Mouse (Mus musculus): ENCODE results near the gene L2hgdh. TPM values are rescaled to one million over a fixed set of nuclear protein-coding genes. Genes with fewer than 3 reads are reported as not detected.
A peak's percentile ranks its signal among the peaks of the same experiment; 100 is the strongest.

Gene L2hgdh
- polyA plus RNA-seq, 1 experiment from 2014 or later: 3.7 TPM

DNA sequence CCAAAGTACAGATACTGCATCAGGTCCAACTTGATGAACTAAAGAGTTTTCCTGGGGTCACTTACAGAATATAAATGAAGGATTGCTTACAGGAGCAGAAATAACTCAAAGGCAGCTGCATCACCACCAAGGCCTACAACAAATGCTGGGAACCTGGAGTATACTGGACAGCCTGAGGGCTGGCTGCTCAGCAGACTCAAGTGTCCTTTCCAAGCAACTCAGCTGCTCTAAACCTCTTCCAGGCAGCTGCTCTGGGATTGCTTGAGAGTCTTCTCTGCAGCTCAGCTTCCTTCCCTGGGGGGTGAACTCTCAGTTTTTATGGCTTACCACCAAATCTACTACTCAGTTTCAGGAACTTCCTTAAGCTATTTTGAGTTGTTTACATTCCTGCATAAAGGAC, 35.6 kb downstream of the L2hgdh start:
- no peak for ATAC-seq
- DNase-seq (ENCODE audit: low spot score): no peak

DNA sequence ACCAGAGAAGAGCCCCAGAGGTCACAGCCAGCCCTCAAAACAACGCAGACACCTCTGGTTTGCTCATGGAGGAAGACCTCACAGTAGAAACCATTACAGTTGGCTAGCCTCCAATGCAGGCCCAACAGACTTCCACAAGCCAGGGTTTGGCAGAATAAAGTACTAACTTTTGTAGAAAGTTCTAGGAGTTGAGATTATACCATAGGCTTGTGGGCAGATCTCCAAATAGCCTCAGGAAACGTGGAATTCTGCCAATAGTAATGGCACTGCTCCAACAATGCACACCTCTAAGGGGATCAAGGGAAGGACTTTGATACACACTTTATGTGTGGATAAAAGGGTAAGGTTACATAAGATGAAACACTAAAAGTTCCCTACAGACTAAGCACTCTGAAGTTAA, 36.3 kb downstream of the L2hgdh start:
- no peak overlapping the region for H3K4me3 ChIP-seq (ENCODE audit: low read depth, low read length)
- 13% methylated on average over 2 of the region's 2 CpGs for WGBS
- ATAC-seq: peak; percentile 40
- H3K4me2 ChIP-seq (replicated peaks; ENCODE audit: low read depth, low read length): no peak overlapping the region
- peak; percentile 71 for DNase-seq (ENCODE audit: low spot score)
- H3K36me3 ChIP-seq (ENCODE audit: insufficient read depth, low read length): no peaks in the 10 kb centered on the region
- TF ChIP-seq EP300 (IDR thresholded peaks at IDR 0.05) (no peak), CTCF (IDR thresholded peaks at IDR 0.05) (no peak)
- H3K27me3 ChIP-seq (replicated peaks; ENCODE audit: insufficient read depth, low read length): no peaks in the 10 kb centered on the region
- H3K27ac ChIP-seq (ENCODE audit: low read length): 0 out of 2 replicates have a peak overlapping the region, but pooled peaks have one; percentile 5
- 0 out of 2 replicates have a peak, but pooled peaks cover 1% of the 10 kb centered on the region for H3K4me1 ChIP-seq (ENCODE audit: insufficient read depth, low read depth, low read length)
- H3K9me3 ChIP-seq (ENCODE audit: low read length): no peaks in the 10 kb centered on the region
- H3K9ac ChIP-seq (replicated peaks; ENCODE audit: low read depth): no peak overlapping the region

More for the DNA sequence above, 35.6 kb downstream of the L2hgdh start:
- Histone ChIP-seq H3K4me3 (ENCODE audit: low read depth, low read length) (no peak overlapping the region), H3K27me3 (replicated peaks; ENCODE audit: insufficient read depth, low read length) (no peaks in the 10 kb centered on the region), H3K4me2 (replicated peaks; ENCODE audit: low read depth, low read length) (no peak overlapping the region), H3K27ac (ENCODE audit: low read length) (0 out of 2 replicates have a peak overlapping the region, but pooled peaks have one; percentile 20), H3K9ac (replicated peaks; ENCODE audit: low read depth) (no peak overlapping the region), H3K9me3 (ENCODE audit: low read length) (no peaks in the 10 kb centered on the region), H3K4me1 (ENCODE audit: insufficient read depth, low read depth, low read length) (no peaks in the 10 kb centered on the region), H3K36me3 (ENCODE audit: insufficient read depth, low read length) (no peaks in the 10 kb centered on the region)
- TF ChIP-seq EP300 (IDR thresholded peaks at IDR 0.05) (no peak), CTCF (IDR thresholded peaks at IDR 0.05) (no peak)

DNA sequence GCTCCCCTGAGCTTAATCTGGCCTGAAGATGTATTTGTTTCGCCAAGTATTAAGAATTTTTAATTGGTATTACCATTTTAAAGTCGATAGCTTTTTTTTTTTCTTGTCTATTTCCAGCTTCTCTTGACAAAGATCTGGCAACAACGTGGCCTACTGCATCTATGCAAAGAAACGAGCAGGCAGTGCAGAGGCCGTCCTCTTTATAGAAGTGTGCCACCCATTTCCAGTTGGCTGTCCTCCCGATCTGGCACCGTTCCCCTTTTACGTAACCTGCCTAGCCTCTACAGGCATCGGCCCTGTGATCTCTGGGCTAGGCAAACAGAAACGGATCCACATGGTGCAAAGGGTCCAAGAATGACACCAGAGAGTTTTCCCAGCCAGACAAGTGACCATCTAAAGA, 41.1 kb downstream of the L2hgdh start:
- Histone ChIP-seq H3K4me2 (replicated peaks; ENCODE audit: low read depth, low read length) (peak overlapping the region; percentile 76), H3K27me3 (replicated peaks; ENCODE audit: insufficient read depth, low read length) (no peaks in the 10 kb centered on the region), H3K9ac (replicated peaks; ENCODE audit: low read depth) (no peak overlapping the region), H3K4me3 (ENCODE audit: low read depth, low read length) (no peak overlapping the region), H3K4me1 (ENCODE audit: insufficient read depth, low read depth, low read length) (peaks cover 5% of the 10 kb centered on the region; the same call in 1 of the 2 replicates), H3K27ac (ENCODE audit: low read length) (0 out of 2 replicates have a peak overlapping the region, but pooled peaks have one; percentile 99), H3K9me3 (ENCODE audit: low read length) (no peaks in the 10 kb centered on the region), H3K36me3 (ENCODE audit: insufficient read depth, low read length) (no peaks in the 10 kb centered on the region)
- TF ChIP-seq CTCF (IDR thresholded peaks at IDR 0.05) (no peak), EP300 (IDR thresholded peaks at IDR 0.05) (no peak)
- WGBS: 15% methylated on average over 10 of the region's 10 CpGs
- ATAC-seq: peak; percentile 36
- peak; percentile 89 for DNase-seq (ENCODE audit: low spot score)

DNA sequence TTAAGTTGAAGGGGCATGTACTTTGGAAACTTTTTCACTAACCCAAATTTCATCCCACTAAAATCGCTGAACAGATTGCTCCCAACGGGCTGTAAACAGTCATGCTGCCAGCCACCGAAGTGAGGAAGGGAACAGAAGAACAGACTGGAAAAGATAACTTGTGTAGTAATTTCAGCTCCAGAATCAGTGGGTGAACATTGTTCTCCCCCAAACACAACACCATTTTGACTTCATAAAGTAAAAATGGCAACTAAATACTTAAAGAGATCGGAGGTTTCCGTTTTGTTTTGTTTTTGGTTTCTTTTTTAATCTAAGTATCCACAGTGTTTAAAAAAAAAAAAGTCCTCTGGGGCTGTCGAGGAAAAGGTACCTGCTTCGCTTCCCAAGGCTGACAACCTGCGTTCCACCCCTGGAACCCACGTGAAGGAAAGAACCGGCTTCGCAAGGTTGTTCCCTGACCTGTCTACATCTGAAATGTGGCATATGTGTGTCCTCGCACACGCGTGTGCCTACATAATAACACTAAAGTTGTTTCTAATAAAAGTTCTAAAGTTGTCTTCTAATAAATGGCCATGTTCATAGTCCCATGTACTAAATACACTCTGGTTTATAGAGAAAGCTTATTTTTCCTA, 41.8 kb downstream of the L2hgdh start:
- Histone ChIP-seq H3K27ac (ENCODE audit: low read length) (peak overlapping the region; percentile 99), H3K4me3 (ENCODE audit: low read depth, low read length) (peak overlapping the region; percentile 98; the same call in 1 of the 2 replicates), H3K9ac (replicated peaks; ENCODE audit: low read depth) (no peak overlapping the region), H3K9me3 (ENCODE audit: low read length) (no peaks in the 10 kb centered on the region), H3K4me1 (ENCODE audit: insufficient read depth, low read depth, low read length) (peaks cover 5% of the 10 kb centered on the region; the same call in 1 of the 2 replicates), H3K4me2 (replicated peaks; ENCODE audit: low read depth, low read length) (peak overlapping the region; percentile 76), H3K36me3 (ENCODE audit: insufficient read depth, low read length) (no peaks in the 10 kb centered on the region), H3K27me3 (replicated peaks; ENCODE audit: insufficient read depth, low read length) (no peaks in the 10 kb centered on the region)
- peak; percentile 18 for DNase-seq (ENCODE audit: low spot score)
- no peak for TF ChIP-seq EP300 (IDR thresholded peaks at IDR 0.05)
- no peak for TF ChIP-seq CTCF (IDR thresholded peaks at IDR 0.05)
- 35% methylated on average over 14 of the region's 14 CpGs for WGBS
- no peak for ATAC-seq

DNA sequence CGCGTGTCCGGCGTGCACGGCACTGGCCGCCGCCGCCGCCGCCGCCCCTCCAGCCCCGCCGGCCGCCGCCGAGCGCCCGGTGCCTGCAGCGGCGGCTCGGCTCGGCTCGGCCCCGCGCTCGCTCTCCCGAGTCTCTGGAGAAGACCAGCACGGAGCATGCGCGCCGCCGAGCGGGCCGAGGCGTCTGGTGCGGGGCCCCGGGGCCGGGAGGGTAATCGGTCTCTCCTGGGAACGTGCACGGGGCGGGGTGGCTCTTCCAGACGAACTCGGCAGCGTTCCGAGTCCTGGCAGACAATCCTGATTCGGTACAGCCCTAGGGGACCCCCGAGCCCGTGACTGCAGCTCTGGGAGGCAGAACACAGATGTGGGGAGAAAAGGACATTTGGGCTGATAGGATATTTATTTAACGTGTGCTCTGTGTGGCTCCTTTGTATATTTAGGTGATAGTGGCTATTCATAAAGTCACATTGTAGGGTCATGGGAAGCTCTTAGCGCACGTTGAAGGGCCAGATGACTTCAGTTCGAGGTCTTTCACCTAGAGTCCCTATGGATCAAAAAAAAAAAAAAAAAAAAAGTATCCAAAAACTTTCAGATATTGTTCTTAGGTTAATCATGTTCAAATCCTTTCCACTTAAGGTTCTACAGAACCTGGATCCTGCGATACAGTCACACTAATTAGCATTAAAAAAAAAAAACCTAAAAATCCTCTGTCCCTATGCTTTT, 42.4 kb downstream of the L2hgdh start:
- H3K4me1 ChIP-seq (ENCODE audit: insufficient read depth, low read depth, low read length): peaks cover 5% of the 10 kb centered on the region; the same call in 1 of the 2 replicates
- H3K9me3 ChIP-seq (ENCODE audit: low read length): no peaks in the 10 kb centered on the region
- H3K27me3 ChIP-seq (replicated peaks; ENCODE audit: insufficient read depth, low read length): no peaks in the 10 kb centered on the region
- TF ChIP-seq CTCF (IDR thresholded peaks at IDR 0.05) (peak; percentile 22), EP300 (IDR thresholded peaks at IDR 0.05) (peak; percentile 7; the same call in 1 of the 2 replicates)
- no peaks in the 10 kb centered on the region for H3K36me3 ChIP-seq (ENCODE audit: insufficient read depth, low read length)
- H3K4me2 ChIP-seq (replicated peaks; ENCODE audit: low read depth, low read length): peak overlapping the region; percentile 76
- 1% methylated on average over 49 of the region's 54 CpGs for whole genome bisulfite sequencing
- H3K9ac ChIP-seq (replicated peaks; ENCODE audit: low read depth): peak overlapping the region; percentile 98
- peak overlapping the region; percentile 98 for H3K4me3 ChIP-seq (ENCODE audit: low read depth, low read length)
- H3K27ac ChIP-seq (ENCODE audit: low read length): peak overlapping the region; percentile 99
- ATAC-seq (peak; percentile 84), DNase-seq (ENCODE audit: low spot score) (peak; percentile 93)

DNA sequence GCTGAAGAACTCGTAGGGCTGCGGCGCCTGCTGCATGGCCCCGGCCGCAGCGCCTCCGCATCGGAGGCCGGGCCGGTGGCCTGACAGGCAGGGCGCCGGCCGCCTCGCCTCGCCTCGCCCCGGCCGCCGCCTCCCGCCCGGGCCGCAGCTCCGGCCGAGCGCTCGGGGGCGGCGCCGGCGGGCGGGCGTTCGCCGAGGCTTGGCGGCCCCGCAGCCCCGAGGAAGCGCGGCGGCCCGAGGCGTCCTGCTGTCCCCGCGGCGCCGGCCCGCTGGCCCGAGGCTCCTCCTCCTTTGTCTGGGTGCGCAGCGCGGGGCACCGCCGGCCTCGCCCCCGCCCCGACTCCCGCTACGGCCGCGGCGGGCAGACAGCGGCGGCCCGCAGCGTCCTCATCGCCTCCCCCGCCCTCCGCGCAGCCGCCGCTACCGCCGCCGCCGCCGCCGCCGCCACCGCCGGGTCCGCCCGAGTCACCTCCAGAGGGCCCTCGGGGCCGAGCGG, 43.1 kb downstream of the L2hgdh start, which contains the start of gene Sos2:
Sos2 (minus strand) TSS at position 287 of the 496 bp plus-strand sequence.
- peak within 1 kb of the TSS; percentile 76 for H3K4me2 ChIP-seq (replicated peaks; ENCODE audit: low read depth, low read length)
- 3% methylated on average over 37 of the region's 85 CpGs for WGBS
- DNase-seq (ENCODE audit: low spot score) (peak; percentile 78), ATAC-seq (peak; percentile 82)
- no peaks in the 10 kb centered on the region for H3K27me3 ChIP-seq (replicated peaks; ENCODE audit: insufficient read depth, low read length)
- H3K4me3 ChIP-seq (ENCODE audit: low read depth, low read length): peak within 1 kb of the TSS; percentile 98
- H3K4me1 ChIP-seq (ENCODE audit: insufficient read depth, low read depth, low read length): peaks cover 5% of the 10 kb centered on the region; the same call in 1 of the 2 replicates
- peak within 1 kb of the TSS; percentile 98 for H3K9ac ChIP-seq (replicated peaks; ENCODE audit: low read depth)
- TF ChIP-seq CTCF (IDR thresholded peaks at IDR 0.05) (no peak), EP300 (IDR thresholded peaks at IDR 0.05) (no peak)
- H3K36me3 ChIP-seq (ENCODE audit: insufficient read depth, low read length): no peaks in the 10 kb centered on the region
- H3K9me3 ChIP-seq (ENCODE audit: low read length): no peaks in the 10 kb centered on the region
- peak within 1 kb of the TSS; percentile 99 for H3K27ac ChIP-seq (ENCODE audit: low read length)

Data from lung, postnatal 0 days (tissue).